14 mouse cellular contexts compared by ENCODE assay signal in genomic region chr17:56331256-56331655, GRCm38 (mm10). TPM values are rescaled to one million over a fixed set of nuclear protein-coding genes. Genes with fewer than 3 reads are reported as not detected.
A peak's percentile ranks its signal among the peaks of the same experiment; 100 is the strongest.
DNase-seq lines count a peak whose midpoint lies in the region; ATAC-seq lines count a peak whose summit lies in the region.
"Had no signal": no experiment of that assay in that cellular context is flagged by ENCODE, and none has a peak within 500 bp of the region (broad histone marks: within the 10 kb centered on the region; RNA-seq: fewer than 3 reads in every experiment).

No protein-coding gene starts in this region.

- H3K9ac ChIP-seq in midbrain, embryonic 13.5 days (replicated peaks) = 0 out of 2 replicates have a peak overlapping the region, but pooled peaks have one; percentile 29
- peak overlapping the region; percentile 4; the same call in 1 of the 2 replicates for H3K9ac ChIP-seq in stomach, embryonic 16.5 days (ENCODE audit: low read length)
- H3K9ac ChIP-seq: kidney, embryonic 15.5 days had no signal

- H3K4me1 ChIP-seq in midbrain, embryonic 13.5 days (replicated peaks) = peaks cover 60% of the 10 kb centered on the region
- H3K4me1 ChIP-seq in midbrain, embryonic 10.5 days = peaks cover 56% of the 10 kb centered on the region
- peaks cover 21% of the 10 kb centered on the region for H3K4me1 ChIP-seq in stomach, embryonic 16.5 days (ENCODE audit: control insufficient read depth, insufficient read depth, low read length)

- H3K4me3 ChIP-seq in midbrain, embryonic 13.5 days (replicated peaks) = no peak overlapping the region
- H3K4me3 ChIP-seq in midbrain, embryonic 10.5 days = no peak overlapping the region
- no peak overlapping the region for H3K4me3 ChIP-seq in stomach, embryonic 16.5 days (replicated peaks; ENCODE audit: low read length)
- H3K4me3 ChIP-seq: hindbrain, embryonic 10.5 days; kidney, embryonic 15.5 days had no signal

- no peak overlapping the region for H3K4me2 ChIP-seq in midbrain, embryonic 13.5 days (replicated peaks)
- H3K4me2 ChIP-seq in stomach, embryonic 16.5 days (ENCODE audit: low read depth, low read length) = no peak overlapping the region
- H3K4me2 ChIP-seq: kidney, embryonic 15.5 days had no signal

- no peaks in the 10 kb centered on the region for H3K27me3 ChIP-seq in midbrain, embryonic 13.5 days
- H3K27me3 ChIP-seq in midbrain, embryonic 10.5 days (ENCODE audit: low read depth, poor library complexity, severe bottlenecking) = no peaks in the 10 kb centered on the region
- H3K27me3 ChIP-seq in stomach, embryonic 16.5 days (ENCODE audit: control insufficient read depth, insufficient read depth, low read length) = no peaks in the 10 kb centered on the region
- H3K27me3 ChIP-seq: kidney, embryonic 15.5 days had no signal

- H3K27ac ChIP-seq in midbrain, embryonic 13.5 days = no peak overlapping the region
- no peak overlapping the region for H3K27ac ChIP-seq in midbrain, embryonic 10.5 days (replicated peaks)
- no peak overlapping the region for H3K27ac ChIP-seq in stomach, embryonic 16.5 days (ENCODE audit: low read length)
- H3K27ac ChIP-seq: kidney, embryonic 15.5 days had no signal

- H3K9me3 ChIP-seq in midbrain, embryonic 13.5 days = no peaks in the 10 kb centered on the region
- no peaks in the 10 kb centered on the region for H3K9me3 ChIP-seq in midbrain, embryonic 10.5 days (replicated peaks)
- no peaks in the 10 kb centered on the region for H3K9me3 ChIP-seq in stomach, embryonic 16.5 days (replicated peaks; ENCODE audit: control insufficient read depth, low read length)
- H3K9me3 ChIP-seq: hindbrain, embryonic 10.5 days; kidney, embryonic 15.5 days had no signal

- no peak for ATAC-seq in midbrain, embryonic 13.5 days
- no peak for ATAC-seq in stomach, embryonic 16.5 days (ENCODE audit: insufficient read depth, low FRiP score)

- H3K36me3 ChIP-seq in midbrain, embryonic 13.5 days = no peaks in the 10 kb centered on the region; the same call in 1 of the 2 replicates
- peaks cover 11% of the 10 kb centered on the region for H3K36me3 ChIP-seq in midbrain, embryonic 10.5 days
- no peaks in the 10 kb centered on the region; the same call in 1 of the 2 replicates for H3K36me3 ChIP-seq in stomach, embryonic 16.5 days (ENCODE audit: control insufficient read depth, insufficient read depth, low read length)

- intact Hi-C loops in left cerebral cortex, postnatal 14 days (cut with DNase I) = no loop called here

- peak; percentile 33 for DNase-seq in cerebellum, adult 8-10 months
- no peak for DNase-seq in cerebellum, postnatal 4 days (ENCODE audit: low spot score in 2 of 2)
- DNase-seq in midbrain, embryonic 10.5 days (ENCODE audit: low spot score) = no peak
- peak; percentile 34 to 42 for DNase-seq in gastrocnemius, adult 8-10 months (ENCODE audit: low spot score in 2 of 2)
- DNase-seq in layer of hippocampus, adult 9-10 months (ENCODE audit: low spot score) = no peak
- no peak for DNase-seq in left cerebral cortex, postnatal 14 days (ENCODE audit: low spot score in 2 of 2)
- DNase-seq: lung, postnatal 4 days had no signal

RNA-seq across cellular contexts. Expression of gene Kdm4b, which starts 5.4 kb away (rescaled TPM):
- 62.1 and 77.3 TPM in 2 replicates for polyA plus RNA-seq in midbrain, embryonic 13.5 days (2015; fragmentation: Nextera tagmentation; extraction: Ambion mirVana)
- 45.2 and 56.1 TPM in 2 replicates for polyA plus RNA-seq in midbrain, embryonic 10.5 days (2016; fragmentation: Nextera tagmentation; extraction: Ambion mirVana)
- total RNA-seq in gastrocnemius, adult 8-10 months (2022) = 10 to 100 TPM; 22.2 to 26.4 (median 22.8) TPM
- polyA plus RNA-seq in stomach, embryonic 16.5 days (2015; fragmentation: Nextera tagmentation; extraction: Ambion mirVana) = 23.5 and 24.2 TPM in 2 replicates
- total RNA-seq in left cerebral cortex, postnatal 14 days (2021) = 10 to 100 TPM; 75.0 to 87.7 TPM

RNA-seq across cellular contexts. Expression of gene Uhrf1, which starts 28.1 kb away (rescaled TPM):
- 59.9 and 62.8 TPM in 2 replicates for polyA plus RNA-seq in midbrain, embryonic 13.5 days (2015; fragmentation: Nextera tagmentation; extraction: Ambion mirVana)
- 291 and 321 TPM in 2 replicates for polyA plus RNA-seq in midbrain, embryonic 10.5 days (2016; fragmentation: Nextera tagmentation; extraction: Ambion mirVana)
- under 1 TPM; 0.18 to 0.67 (median 0.44) TPM for total RNA-seq in gastrocnemius, adult 8-10 months (2022)
- polyA plus RNA-seq in stomach, embryonic 16.5 days (2015; fragmentation: Nextera tagmentation; extraction: Ambion mirVana) = 90.4 and 92.2 TPM in 2 replicates
- 1 to 10 TPM; 2.1 to 2.8 TPM for total RNA-seq in left cerebral cortex, postnatal 14 days (2021)

RNA-seq across cellular contexts. Expression of gene Arrdc5, which starts 31.2 kb away (rescaled TPM):
- polyA plus RNA-seq in midbrain, embryonic 13.5 days (2015; fragmentation: Nextera tagmentation; extraction: Ambion mirVana) = not detected in 2 replicates
- polyA plus RNA-seq in midbrain, embryonic 10.5 days (2016; fragmentation: Nextera tagmentation; extraction: Ambion mirVana) = not detected in 2 replicates
- total RNA-seq in gastrocnemius, adult 8-10 months (2022) = not detected
- not detected in 2 replicates for polyA plus RNA-seq in stomach, embryonic 16.5 days (2015; fragmentation: Nextera tagmentation; extraction: Ambion mirVana)
- total RNA-seq in left cerebral cortex, postnatal 14 days (2021) = not detected
- total RNA-seq: layer of hippocampus, postnatal 25 days; liver, adult 2 months had no signal
- polyA plus RNA-seq: C2C12; hindbrain, embryonic 10.5 days; kidney, embryonic 15.5 days; liver, adult 2 months had no signal

RNA-seq across cellular contexts. Expression of gene Plin3, which starts 38.6 kb away (rescaled TPM):
- 14.8 and 16.7 TPM in 2 replicates for polyA plus RNA-seq in midbrain, embryonic 13.5 days (2015; fragmentation: Nextera tagmentation; extraction: Ambion mirVana)
- 59.5 and 70.0 TPM in 2 replicates for polyA plus RNA-seq in midbrain, embryonic 10.5 days (2016; fragmentation: Nextera tagmentation; extraction: Ambion mirVana)
- total RNA-seq in gastrocnemius, adult 8-10 months (2022) = 10 to 100 TPM; 22.9 to 44.8 (median 28.7) TPM
- 103 and 123 TPM in 2 replicates for polyA plus RNA-seq in stomach, embryonic 16.5 days (2015; fragmentation: Nextera tagmentation; extraction: Ambion mirVana)
- 1 to 10 TPM; 4.8 TPM for total RNA-seq in left cerebral cortex, postnatal 14 days (2021)

RNA-seq across cellular contexts. Expression of gene Ticam1, which starts 54.7 kb away (rescaled TPM):
- polyA plus RNA-seq in midbrain, embryonic 13.5 days (2015; fragmentation: Nextera tagmentation; extraction: Ambion mirVana) = 1.0 and 1.3 TPM in 2 replicates
- polyA plus RNA-seq in midbrain, embryonic 10.5 days (2016; fragmentation: Nextera tagmentation; extraction: Ambion mirVana) = 2.4 and 3.1 TPM in 2 replicates
- total RNA-seq in gastrocnemius, adult 8-10 months (2022) = 1 to 10 TPM; 1.7 to 2.2 (median 2.0) TPM
- 7.6 and 9.6 TPM in 2 replicates for polyA plus RNA-seq in stomach, embryonic 16.5 days (2015; fragmentation: Nextera tagmentation; extraction: Ambion mirVana)
- 1 to 10 TPM; 5.5 to 5.9 TPM for total RNA-seq in left cerebral cortex, postnatal 14 days (2021)

Comparison
In these comparisons a context has a peak if more than half of its experiments do, and no peak if none do; other contexts are left out.
1. DNase-seq: peak in cerebellum, adult 8-10 months (single experiment) and gastrocnemius, adult 8-10 months (2 of 2); none in cerebellum, postnatal 4 days (0 of 2), midbrain, embryonic 10.5 days (single experiment), layer of hippocampus, adult 9-10 months (single experiment) and left cerebral cortex, postnatal 14 days (0 of 2).